Comparison of ENCODE assay signal across 15 mouse cellular contexts in the genomic region with DNA sequence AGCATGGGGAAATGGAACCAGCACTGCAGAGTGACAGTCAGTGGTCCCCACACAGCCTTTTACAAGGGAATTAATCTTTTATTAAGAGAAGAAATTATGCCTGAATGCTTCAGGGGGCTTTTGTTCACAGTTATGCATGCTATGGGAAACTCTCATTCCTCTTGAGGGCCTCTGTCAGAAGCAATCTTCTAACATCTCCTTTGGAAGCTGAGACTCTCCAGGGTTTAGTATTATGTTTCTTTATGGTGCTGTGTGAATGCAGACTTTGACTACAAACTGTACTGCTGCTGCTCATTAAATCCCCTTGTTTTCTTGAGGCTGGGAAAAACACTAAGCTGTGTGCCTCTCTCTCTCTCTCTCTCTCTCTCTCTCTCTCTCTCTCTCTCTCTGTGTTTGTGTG.
"Had no signal": no experiment of that assay in that cellular context is flagged by ENCODE, and none has a peak within 500 bp of the region (broad histone marks: within the 10 kb centered on the region; RNA-seq: fewer than 3 reads in every experiment).

No protein-coding gene starts in this region.

- H3K4me3 ChIP-seq: layer of hippocampus, adult 2 months; limb, embryonic 10.5 days; liver, embryonic 12.5 days; myocyte; neural tube, embryonic 15.5 days had no signal

- H3K4me2 ChIP-seq: liver, embryonic 12.5 days; lung, embryonic 14.5 days; neural tube, embryonic 15.5 days had no signal

- DNase-seq: kidney, adult 18-20 months; kidney, postnatal 10 days; kidney, postnatal 4 days; lung, embryonic 14.5 days; lung, postnatal 10 days; lung, postnatal 4 days; right cerebral cortex, postnatal 4 days; spleen, adult 18-20 months; thymus, adult 18-20 months; thymus, postnatal 14 days had no signal

- ATAC-seq: liver, embryonic 12.5 days had no signal

- H3K36me3 ChIP-seq: limb, embryonic 10.5 days; liver, embryonic 12.5 days; neural tube, embryonic 15.5 days had no signal

- H3K9ac ChIP-seq: liver, embryonic 12.5 days; lung, embryonic 14.5 days; neural tube, embryonic 15.5 days had no signal

- H3K27me3 ChIP-seq: liver, embryonic 12.5 days; neural tube, embryonic 15.5 days had no signal

- H3K9me3 ChIP-seq: limb, embryonic 10.5 days; liver, embryonic 12.5 days; neural tube, embryonic 15.5 days had no signal

- H3K4me1 ChIP-seq: limb, embryonic 10.5 days; liver, embryonic 12.5 days; neural tube, embryonic 15.5 days had no signal

- H3K27ac ChIP-seq: layer of hippocampus, adult 2 months; limb, embryonic 10.5 days; liver, embryonic 12.5 days; neural tube, embryonic 15.5 days had no signal
